9 mouse cellular contexts compared by ENCODE assay signal in genomic region chr2:91077957-91078313, GRCm38 (mm10). TPM values are rescaled to one million over a fixed set of nuclear protein-coding genes. Genes with fewer than 3 reads are reported as not detected.
DNase-seq lines count a peak whose midpoint lies in the region; ATAC-seq and TF ChIP-seq lines count a peak whose summit lies in the region.
"Had no signal": no experiment of that assay in that cellular context is flagged by ENCODE, and none has a peak within 500 bp of the region (broad histone marks: within the 10 kb centered on the region; RNA-seq: fewer than 3 reads in every experiment).

No protein-coding gene starts in this region.

- no peaks in the 10 kb centered on the region for H3K27me3 ChIP-seq in lung, embryonic 16.5 days (ENCODE audit: control insufficient read depth, insufficient read depth, low read depth, low read length)
- no peaks in the 10 kb centered on the region for H3K27me3 ChIP-seq in forebrain, embryonic 14.5 days (replicated peaks; ENCODE audit: control insufficient read depth, insufficient read depth, low read length)
- no peaks in the 10 kb centered on the region for H3K27me3 ChIP-seq in limb, embryonic 14.5 days (ENCODE audit: control insufficient read depth, insufficient read depth, low read length)
- no peaks in the 10 kb centered on the region for H3K27me3 ChIP-seq in stomach, embryonic 14.5 days (ENCODE audit: control insufficient read depth, insufficient read depth, low read length)

- H3K4me2 ChIP-seq in lung, embryonic 16.5 days (ENCODE audit: low read depth, low read length), result peak overlapping the region; percentile 96
- H3K4me2 ChIP-seq in forebrain, embryonic 14.5 days (ENCODE audit: low read length), result peak overlapping the region; percentile 81
- H3K4me2 ChIP-seq in limb, embryonic 14.5 days (replicated peaks; ENCODE audit: low read depth, low read length, severe bottlenecking), result peak overlapping the region; percentile 94
- peak overlapping the region; percentile 90 for H3K4me2 ChIP-seq in stomach, embryonic 14.5 days (replicated peaks; ENCODE audit: low read depth, low read length)

- peaks cover 6% of the 10 kb centered on the region for H3K4me1 ChIP-seq in lung, embryonic 16.5 days (replicated peaks; ENCODE audit: control insufficient read depth, insufficient read depth, low read length)
- 0 out of 2 replicates have a peak, but pooled peaks cover 3% of the 10 kb centered on the region for H3K4me1 ChIP-seq in forebrain, embryonic 14.5 days (ENCODE audit: control insufficient read depth, insufficient read depth, low read length)
- H3K4me1 ChIP-seq in limb, embryonic 14.5 days (ENCODE audit: control insufficient read depth, insufficient read depth, low read length), result no peaks in the 10 kb centered on the region
- no peaks in the 10 kb centered on the region for H3K4me1 ChIP-seq in stomach, embryonic 14.5 days (ENCODE audit: control insufficient read depth, insufficient read depth, low read length)

- no peak for TF ChIP-seq POLR2A in limb, embryonic 14.5 days (IDR thresholded peaks at IDR 0.05; ENCODE audit: borderline replicate concordance, extremely low read depth, insufficient read depth, insufficient read length)

- ATAC-seq in lung, embryonic 16.5 days (ENCODE audit: low read depth), result no peak
- ATAC-seq in forebrain, embryonic 14.5 days, result peak; percentile 38
- ATAC-seq in limb, embryonic 14.5 days (ENCODE audit: low FRiP score, low read depth), result no peak
- no peak for ATAC-seq in stomach, embryonic 14.5 days (ENCODE audit: insufficient number of reproducible peaks, insufficient read depth, low FRiP score, low read depth)
- no peak for ATAC-seq in erythroblast, adult 5-6 weeks (replicated peaks; ENCODE audit: low FRiP score, poor library complexity, severe bottlenecking)

- H3K9me3 ChIP-seq in lung, embryonic 16.5 days (ENCODE audit: control insufficient read depth, low read length), result no peaks in the 10 kb centered on the region
- no peaks in the 10 kb centered on the region for H3K9me3 ChIP-seq in forebrain, embryonic 14.5 days (replicated peaks; ENCODE audit: control insufficient read depth, low read length)
- H3K9me3 ChIP-seq in limb, embryonic 14.5 days (ENCODE audit: control insufficient read depth, low read length), result no peaks in the 10 kb centered on the region
- no peaks in the 10 kb centered on the region for H3K9me3 ChIP-seq in stomach, embryonic 14.5 days (ENCODE audit: control insufficient read depth, low read depth, low read length)

- peak overlapping the region; percentile 60 for H3K4me3 ChIP-seq in lung, embryonic 16.5 days (ENCODE audit: low read length)
- H3K4me3 ChIP-seq in forebrain, embryonic 14.5 days (ENCODE audit: low read depth, low read length), result peak overlapping the region; percentile 41
- peak overlapping the region; percentile 47 for H3K4me3 ChIP-seq in limb, embryonic 14.5 days (replicated peaks; ENCODE audit: low read length)
- peak overlapping the region; percentile 50 for H3K4me3 ChIP-seq in stomach, embryonic 14.5 days (ENCODE audit: low read depth, low read length)

- WGBS in lung, embryonic 16.5 days, result 14% methylated on average over 12 of the region's 12 CpGs
- WGBS in forebrain, embryonic 14.5 days, result 12% methylated on average over 12 of the region's 12 CpGs
- WGBS in limb, embryonic 14.5 days, result 11% methylated on average over 12 of the region's 12 CpGs
- WGBS in stomach, embryonic 14.5 days, result 16% methylated on average over 12 of the region's 12 CpGs

- no peak overlapping the region for H3K27ac ChIP-seq in lung, embryonic 16.5 days (ENCODE audit: low read length)
- no peak overlapping the region for H3K27ac ChIP-seq in forebrain, embryonic 14.5 days (ENCODE audit: low read depth, low read length)
- no peak overlapping the region for H3K27ac ChIP-seq in limb, embryonic 14.5 days (replicated peaks; ENCODE audit: low read depth, low read length)
- no peak overlapping the region for H3K27ac ChIP-seq in stomach, embryonic 14.5 days (ENCODE audit: low read length)

- no peaks in the 10 kb centered on the region for H3K36me3 ChIP-seq in lung, embryonic 16.5 days (ENCODE audit: control insufficient read depth, insufficient read depth, low read length)
- no peaks in the 10 kb centered on the region for H3K36me3 ChIP-seq in forebrain, embryonic 14.5 days (ENCODE audit: control insufficient read depth, insufficient read depth, low read length)
- H3K36me3 ChIP-seq in limb, embryonic 14.5 days (ENCODE audit: control insufficient read depth, insufficient read depth, low read length), result no peaks in the 10 kb centered on the region
- no peaks in the 10 kb centered on the region for H3K36me3 ChIP-seq in stomach, embryonic 14.5 days (ENCODE audit: control insufficient read depth, insufficient read depth, low read length)

- DNase-seq in lung, postnatal 4 days, result no peak
- DNase-seq in forebrain, embryonic 14.5 days (ENCODE audit: low spot score), result no peak
- DNase-seq in limb, embryonic 14.5 days (ENCODE audit: low spot score), result no peak
- no peak for DNase-seq in right cerebral cortex, postnatal 10 days (ENCODE audit: low spot score in 2 of 2)
- no peak for DNase-seq in urinary bladder, postnatal 10 days (ENCODE audit: low spot score)
- DNase-seq: thymus, adult 2 months had no signal

- H3K9ac ChIP-seq in lung, embryonic 16.5 days (ENCODE audit: low read length), result peak overlapping the region; percentile 79
- H3K9ac ChIP-seq in forebrain, embryonic 14.5 days (ENCODE audit: low read length), result peak overlapping the region; percentile 71; the same call in 1 of the 2 replicates
- H3K9ac ChIP-seq in limb, embryonic 14.5 days (ENCODE audit: low read depth, low read length, severe bottlenecking), result peak overlapping the region; percentile 72; the same call in 1 of the 2 replicates
- H3K9ac ChIP-seq in stomach, embryonic 14.5 days (replicated peaks; ENCODE audit: low read depth, low read length), result peak overlapping the region; percentile 64; the same call in 1 of the 2 replicates

RNA-seq across cellular contexts. Expression of gene Spi1, which starts 4.3 kb away (rescaled TPM):
- 6.4 and 8.8 TPM in 2 replicates for polyA plus RNA-seq in lung, embryonic 16.5 days (2015; fragmentation: Nextera tagmentation; extraction: Ambion mirVana)
- 2.4 and 2.9 TPM in 2 replicates for polyA plus RNA-seq in forebrain, embryonic 14.5 days (2014; fragmentation: Nextera tagmentation; extraction: Ambion mirVana)
- polyA plus RNA-seq in limb, embryonic 14.5 days (2012; rRNA removed), result 13.7 and 14.1 TPM in 2 replicates
- polyA plus RNA-seq in limb, embryonic 14.5 days (2014; fragmentation: Nextera tagmentation; extraction: Ambion mirVana), result 10.6 and 10.7 TPM in 2 replicates
- polyA plus RNA-seq in stomach, embryonic 14.5 days (2014; fragmentation: Nextera tagmentation; extraction: Ambion mirVana), result 6.0 and 6.1 TPM in 2 replicates
- 60.5 and 134 TPM in 2 replicates for total RNA-seq in erythroblast, adult 5-6 weeks (2015; ENCODE audit: low replicate concordance)
- 21.6 and 48.5 TPM in 2 replicates for total RNA-seq in erythroblast, adult 5-6 weeks (2017; ENCODE audit: low replicate concordance)

RNA-seq across cellular contexts. Expression of gene Slc39a13, which starts 7.7 kb away (rescaled TPM):
- 39.2 and 44.4 TPM in 2 replicates for polyA plus RNA-seq in lung, embryonic 16.5 days (2015; fragmentation: Nextera tagmentation; extraction: Ambion mirVana)
- 16.1 and 18.0 TPM in 2 replicates for polyA plus RNA-seq in forebrain, embryonic 14.5 days (2014; fragmentation: Nextera tagmentation; extraction: Ambion mirVana)
- 143 and 172 TPM in 2 replicates for polyA plus RNA-seq in limb, embryonic 14.5 days (2012; rRNA removed)
- polyA plus RNA-seq in limb, embryonic 14.5 days (2014; fragmentation: Nextera tagmentation; extraction: Ambion mirVana), result 63.3 and 74.3 TPM in 2 replicates
- 42.8 and 45.8 TPM in 2 replicates for polyA plus RNA-seq in stomach, embryonic 14.5 days (2014; fragmentation: Nextera tagmentation; extraction: Ambion mirVana)
- 6.9 TPM in 1 of 2 replicates, not detected in the other for total RNA-seq in erythroblast, adult 5-6 weeks (2015; ENCODE audit: low replicate concordance)
- total RNA-seq in erythroblast, adult 5-6 weeks (2017; ENCODE audit: low replicate concordance), result 0.98 and 4.2 TPM in 2 replicates

RNA-seq across cellular contexts. Expression of gene Psmc3, which starts 24.1 kb away (rescaled TPM):
- polyA plus RNA-seq in lung, embryonic 16.5 days (2015; fragmentation: Nextera tagmentation; extraction: Ambion mirVana), result 278 and 298 TPM in 2 replicates
- 298 and 304 TPM in 2 replicates for polyA plus RNA-seq in forebrain, embryonic 14.5 days (2014; fragmentation: Nextera tagmentation; extraction: Ambion mirVana)
- polyA plus RNA-seq in limb, embryonic 14.5 days (2012; rRNA removed), result 158 and 203 TPM in 2 replicates
- 287 and 305 TPM in 2 replicates for polyA plus RNA-seq in limb, embryonic 14.5 days (2014; fragmentation: Nextera tagmentation; extraction: Ambion mirVana)
- 302 and 313 TPM in 2 replicates for polyA plus RNA-seq in stomach, embryonic 14.5 days (2014; fragmentation: Nextera tagmentation; extraction: Ambion mirVana)
- 24.8 and 40.8 TPM in 2 replicates for total RNA-seq in erythroblast, adult 5-6 weeks (2015; ENCODE audit: low replicate concordance)
- total RNA-seq in erythroblast, adult 5-6 weeks (2017; ENCODE audit: low replicate concordance), result 76.4 and 132 TPM in 2 replicates

RNA-seq across cellular contexts. Expression of gene Mybpc3, which starts 40.0 kb away (rescaled TPM):
- polyA plus RNA-seq in lung, embryonic 16.5 days (2015; fragmentation: Nextera tagmentation; extraction: Ambion mirVana), result 13.0 and 18.0 TPM in 2 replicates
- polyA plus RNA-seq in forebrain, embryonic 14.5 days (2014; fragmentation: Nextera tagmentation; extraction: Ambion mirVana), result not detected in 2 replicates
- polyA plus RNA-seq in limb, embryonic 14.5 days (2012; rRNA removed), result 0.27 and 0.29 TPM in 2 replicates
- polyA plus RNA-seq in limb, embryonic 14.5 days (2014; fragmentation: Nextera tagmentation; extraction: Ambion mirVana), result 0.07 and 0.12 TPM in 2 replicates
- 0.35 and 0.42 TPM in 2 replicates for polyA plus RNA-seq in stomach, embryonic 14.5 days (2014; fragmentation: Nextera tagmentation; extraction: Ambion mirVana)
- 0.21 TPM in 1 of 2 replicates, not detected in the other for total RNA-seq in erythroblast, adult 5-6 weeks (2015; ENCODE audit: low replicate concordance)
- total RNA-seq in erythroblast, adult 5-6 weeks (2017; ENCODE audit: low replicate concordance), result 0.56 TPM in 1 of 2 replicates, not detected in the other

RNA-seq across cellular contexts. Expression of gene Rapsn, which starts 42.5 kb away (rescaled TPM):
- 2.0 and 2.3 TPM in 2 replicates for polyA plus RNA-seq in lung, embryonic 16.5 days (2015; fragmentation: Nextera tagmentation; extraction: Ambion mirVana)
- polyA plus RNA-seq in forebrain, embryonic 14.5 days (2014; fragmentation: Nextera tagmentation; extraction: Ambion mirVana), result 0.95 and 1.2 TPM in 2 replicates
- polyA plus RNA-seq in limb, embryonic 14.5 days (2012; rRNA removed), result 24.9 and 28.1 TPM in 2 replicates
- 18.5 and 26.5 TPM in 2 replicates for polyA plus RNA-seq in limb, embryonic 14.5 days (2014; fragmentation: Nextera tagmentation; extraction: Ambion mirVana)
- 1.3 and 1.6 TPM in 2 replicates for polyA plus RNA-seq in stomach, embryonic 14.5 days (2014; fragmentation: Nextera tagmentation; extraction: Ambion mirVana)
- not detected in 2 replicates for total RNA-seq in erythroblast, adult 5-6 weeks (2015; ENCODE audit: low replicate concordance)
- not detected in 2 replicates for total RNA-seq in erythroblast, adult 5-6 weeks (2017; ENCODE audit: low replicate concordance)
